Mouse (Mus musculus) liver, embryonic 14.5 days (tissue): ENCODE results near the gene Hdac4. TPM values are rescaled to one million over a fixed set of nuclear protein-coding genes. Genes with fewer than 3 reads are reported as not detected.

Experiments used
- ATAC-seq: fragments of 200-750 bp; cut with Nextera tagmentation; 2 replicates; pipeline ENCODE4 v1.8.0; 2017; ENCODE audit warnings: moderate number of reproducible peaks, mild to moderate bottlenecking, moderate library complexity; ENCODE audit not compliant: insufficient read depth
- DNase-seq, 3 experiments: peaks; one replicate each; pipeline ENCODE4 v3.0.0-alpha.2; 2012 to 2013; ENCODE audit warnings: low read depth in 3 of 3, low spot score in 3 of 3
- H3K27ac ChIP-seq: fragments of 300-500 bp; sonication (generic); 2 replicates; pipeline ENCODE4 v1.5.1; 2014; ENCODE audit warnings: moderate library complexity, mild to moderate bottlenecking, control low read depth, inconsistent platforms
- H3K27me3 ChIP-seq: fragments of 300-500 bp; sonication (generic); 2 replicates; pipeline ENCODE4 v1.6.1; 2014; ENCODE audit warnings: mild to moderate bottlenecking, low read length, moderate library complexity; ENCODE audit not compliant: control insufficient read depth, insufficient read depth
- H3K36me3 ChIP-seq: fragments of 300-500 bp; sonication (generic); replicated peaks from 2 replicates; pipeline ENCODE4 v1.6.1; 2014; ENCODE audit warnings: low read depth; ENCODE audit not compliant: control insufficient read depth, insufficient read depth
- H3K4me1 ChIP-seq, 2 experiments: fragments of 200-500 bp in 1 of 2; fragments of 300-500 bp in 1 of 2; sonication (generic) in 1 of 2; replicated peaks; 2 replicates each; pipeline ENCODE4 v1.6.1; 2012 to 2014; ENCODE audit warnings: antibody characterized with exemption in 1 of 2, inconsistent platforms in 1 of 2, low read length in 1 of 2; ENCODE audit not compliant: control insufficient read depth in 2 of 2, insufficient read depth in 2 of 2
- H3K4me2 ChIP-seq: fragments of 300-500 bp; sonication (generic); 2 replicates; pipeline ENCODE4 v1.6.1; 2014; ENCODE audit warnings: low read depth, mild to moderate bottlenecking, control low read depth, moderate library complexity
- H3K4me3 ChIP-seq, 2 experiments: fragments of 200-500 bp in 1 of 2; fragments of 300-500 bp in 1 of 2; sonication (generic) in 1 of 2; 2 replicates each; pipeline ENCODE4 v1.5.1; 2012 to 2014; ENCODE audit warnings: low read depth in 2 of 2, low read length in 2 of 2, mild to moderate bottlenecking in 2 of 2, control low read depth in 1 of 2, inconsistent platforms in 1 of 2, moderate library complexity in 1 of 2; ENCODE audit not compliant: insufficient read depth in 1 of 2
- H3K9ac ChIP-seq: fragments of 300-500 bp; sonication (generic); replicated peaks from 2 replicates; pipeline ENCODE4 v1.6.1; 2014; ENCODE audit warnings: mild to moderate bottlenecking, control low read depth, moderate library complexity
- H3K9me3 ChIP-seq: fragments of 300-500 bp; sonication (generic); 2 replicates; pipeline ENCODE4 v1.6.1; 2016; ENCODE audit warnings: low read length, mixed read lengths; ENCODE audit not compliant: control insufficient read depth
- CTCF ChIP-seq: IDR thresholded peaks from 2 replicates; pipeline ENCODE4 v1.5.1; 2016; ENCODE audit warnings: antibody characterized with exemption, low read depth, control low read depth
- EP300 ChIP-seq: IDR thresholded peaks from 2 replicates; pipeline ENCODE4 v1.6.1; 2016; ENCODE audit warnings: antibody characterized with exemption, low read depth
- WGBS: fragments of 180-500 bp; shearing (Covaris S2); extraction: QIAGEN DNeasy Blood & Tissue Kit; methylation state at CpG from one replicate; pipeline ENCODE4 v1.1.7; 2014; ENCODE audit not compliant: insufficient replicate concordance; 5-methylcytosine and 5-hydroxymethylcytosine counted together
- polyA plus RNA-seq, 2 experiments: library from polyadenylated mRNA; depleted of rRNA in 1 of 2; stranded (reverse) in 1 of 2; unstranded in 1 of 2; fragments of >200 nt; fragmentation: Nextera tagmentation in 1 of 2; extraction: Ambion mirVana in 1 of 2; gene quantifications; 2 replicates each; pipeline versions ENCODE4 v1.2.1 to v1.2.3; 2012 to 2014

Gene Hdac4
- polyA plus RNA-seq, 2 experiments = 1.5 to 3.1 TPM

GRCm38 (mm10) chr1:92223956-92224891, 28.7 kb upstream of the Hdac4 start:
- H3K27me3 ChIP-seq = no peaks in the 10 kb centered on the region
- no peak overlapping the region for H3K9ac ChIP-seq
- H3K4me2 ChIP-seq = no peak overlapping the region
- ATAC-seq (no peak), DNase-seq (no peak)
- H3K36me3 ChIP-seq = no peaks in the 10 kb centered on the region
- WGBS = 54% methylated on average over 17 of the region's 17 CpGs
- no peaks in the 10 kb centered on the region for H3K9me3 ChIP-seq
- no peak overlapping the region for H3K27ac ChIP-seq
- TF ChIP-seq EP300 = no peak
- TF ChIP-seq CTCF = no peak
- H3K4me1 ChIP-seq = no peaks in the 10 kb centered on the region
- no peak overlapping the region for H3K4me3 ChIP-seq

- H3K9ac ChIP-seq = no peak overlapping the region
- no peak overlapping the region for H3K4me3 ChIP-seq
- TF ChIP-seq CTCF = no peak
- no peak for TF ChIP-seq EP300
- no peak overlapping the region for H3K4me2 ChIP-seq
- no peaks in the 10 kb centered on the region for H3K9me3 ChIP-seq
- no peak for ATAC-seq
- H3K27me3 ChIP-seq = no peaks in the 10 kb centered on the region
- no peak for DNase-seq
- whole genome bisulfite sequencing = 61% methylated on average over 11 of the region's 11 CpGs
- H3K27ac ChIP-seq = no peak overlapping the region
- H3K36me3 ChIP-seq = no peaks in the 10 kb centered on the region
- no peaks in the 10 kb centered on the region; a peak in 1 of 4 replicates for H3K4me1 ChIP-seq
Observed at GRCm38 (mm10) chr1:92216710-92217109, 21.2 kb upstream of the Hdac4 start.

GRCm38 (mm10) chr1:92215996-92216630, 20.6 kb upstream of the Hdac4 start:
- Histone ChIP-seq H3K36me3 (no peaks in the 10 kb centered on the region), H3K27me3 (no peaks in the 10 kb centered on the region), H3K4me2 (no peak overlapping the region), H3K9me3 (no peaks in the 10 kb centered on the region), H3K4me3 (no peak overlapping the region), H3K27ac (no peak overlapping the region), H3K9ac (no peak overlapping the region), H3K4me1 (no peaks in the 10 kb centered on the region; a peak in 1 of 4 replicates)
- no peak for TF ChIP-seq EP300
- TF ChIP-seq CTCF = no peak
- DNase-seq = no peak
- WGBS = 60% methylated on average over 11 of the region's 11 CpGs
- ATAC-seq = no peak

GRCm38 (mm10) chr1:92215131-92215638, 19.7 kb upstream of the Hdac4 start:
- H3K27ac ChIP-seq = no peak overlapping the region
- WGBS = 70% methylated on average over 8 of the region's 8 CpGs
- ATAC-seq (no peak), DNase-seq (no peak)
- no peaks in the 10 kb centered on the region; a peak in 1 of 4 replicates for H3K4me1 ChIP-seq
- H3K4me2 ChIP-seq = no peak overlapping the region
- no peaks in the 10 kb centered on the region for H3K27me3 ChIP-seq
- H3K36me3 ChIP-seq = no peaks in the 10 kb centered on the region
- no peaks in the 10 kb centered on the region for H3K9me3 ChIP-seq
- no peak for TF ChIP-seq EP300
- no peak for TF ChIP-seq CTCF
- H3K9ac ChIP-seq = no peak overlapping the region
- H3K4me3 ChIP-seq = no peak overlapping the region
